Mouse (Mus musculus): ENCODE measurements around the gene Trp53bp2. TPM values are rescaled to one million over a fixed set of nuclear protein-coding genes. Genes with fewer than 3 reads are reported as not detected.

The Trp53bp2 gene
- 16.4 and 20.1 TPM in 2 replicates for total RNA-seq (2015)
- 9.0 and 9.4 TPM in 2 replicates for total RNA-seq (2017)

DNA sequence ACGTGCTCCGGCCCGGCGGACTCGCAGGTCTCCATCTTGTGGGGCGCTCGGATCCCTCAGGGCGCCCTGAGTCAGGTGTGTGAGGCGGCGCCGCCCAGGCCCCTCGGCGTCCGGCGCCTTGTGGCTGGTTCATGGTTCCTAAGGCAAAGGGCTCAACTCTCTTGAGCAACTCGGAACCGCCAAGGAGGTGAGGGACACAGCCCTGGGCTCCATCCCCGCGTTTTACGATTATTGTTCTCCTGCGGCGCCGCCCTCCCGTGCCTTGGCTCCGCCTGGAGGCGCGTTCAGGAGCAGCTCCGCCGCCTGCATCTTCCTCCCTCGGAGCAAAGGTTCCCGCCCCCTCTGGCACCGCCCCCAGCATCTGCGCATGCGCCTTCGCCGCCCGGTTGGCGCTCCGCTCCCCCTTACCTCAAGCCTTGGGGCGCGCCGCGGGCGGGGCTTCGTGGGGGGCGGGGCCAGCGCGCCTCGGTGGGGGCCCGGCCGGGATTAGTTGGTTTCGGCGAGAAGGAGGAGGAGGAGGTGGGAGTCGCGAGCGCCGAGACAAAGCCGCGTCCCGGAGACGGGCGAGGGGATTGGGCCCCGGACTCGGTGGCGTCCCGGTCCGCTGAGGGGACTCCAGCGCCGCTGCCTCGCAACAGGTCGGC lies at the start of gene Trp53bp2:
Gene Trp53bp2 (plus strand): TSS at position 489 of the 644 bp plus-strand sequence.
- peak; percentile 93 for ATAC-seq (ENCODE audit: poor library complexity, severe bottlenecking)

DNA sequence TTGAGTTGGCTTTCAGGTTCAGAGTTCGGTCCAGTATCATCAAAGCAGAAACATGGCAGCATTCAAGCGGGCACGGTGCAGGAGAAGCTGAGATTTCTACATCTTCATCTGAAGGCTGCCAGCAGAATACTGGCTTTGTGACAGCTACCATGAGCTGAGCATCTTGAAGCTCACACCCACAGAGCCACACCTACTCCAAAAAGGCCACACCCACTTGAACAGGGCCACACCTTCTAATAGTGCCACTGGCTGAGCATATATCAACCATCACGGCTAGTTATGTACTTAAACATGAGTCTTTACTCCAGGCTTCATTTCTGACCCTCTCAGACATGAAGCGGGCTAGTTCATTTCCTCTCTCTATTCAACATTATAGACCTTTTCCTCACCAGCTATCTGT lies 46.3 kb upstream of the Trp53bp2 start:
- peak; percentile 13; the same call in 1 of the 2 replicates for ATAC-seq (ENCODE audit: poor library complexity, severe bottlenecking)

DNA sequence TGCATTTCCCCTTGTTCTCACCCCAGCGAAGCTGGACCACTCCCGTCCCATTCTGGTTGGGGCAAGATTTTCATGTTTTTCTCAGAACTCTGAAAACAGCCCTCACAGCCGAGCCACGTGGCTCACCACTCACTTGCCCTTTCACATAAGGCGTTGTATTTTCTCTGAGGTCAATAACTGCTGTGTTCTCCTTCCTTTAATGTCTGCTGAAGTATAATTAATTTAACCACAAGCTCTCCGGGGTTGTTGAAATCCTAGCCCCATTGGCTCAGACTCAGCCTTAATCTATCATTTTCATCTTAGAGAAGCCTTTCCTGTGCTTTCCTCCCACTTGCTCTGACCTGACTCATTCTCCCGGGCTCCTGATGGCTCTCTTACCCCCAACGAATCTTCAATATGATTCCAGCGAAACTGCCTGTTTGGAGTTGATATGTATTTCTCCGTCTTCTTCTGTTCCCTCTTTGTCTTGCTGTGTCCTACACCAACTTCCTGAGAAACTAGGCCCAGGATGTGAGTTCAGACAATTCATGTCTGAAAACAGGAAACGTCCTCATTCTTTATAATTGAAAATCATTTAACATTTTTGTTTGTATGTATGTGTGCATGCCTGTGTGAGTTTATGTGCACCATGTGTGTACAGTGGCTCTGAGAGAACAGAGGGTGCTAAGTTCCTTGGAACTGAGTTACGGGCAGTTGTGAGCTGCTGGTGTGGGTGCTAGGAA lies 45.1 kb upstream of the Trp53bp2 start:
- ATAC-seq (ENCODE audit: poor library complexity, severe bottlenecking): peak; percentile 25; the same call in 1 of the 2 replicates

DNA sequence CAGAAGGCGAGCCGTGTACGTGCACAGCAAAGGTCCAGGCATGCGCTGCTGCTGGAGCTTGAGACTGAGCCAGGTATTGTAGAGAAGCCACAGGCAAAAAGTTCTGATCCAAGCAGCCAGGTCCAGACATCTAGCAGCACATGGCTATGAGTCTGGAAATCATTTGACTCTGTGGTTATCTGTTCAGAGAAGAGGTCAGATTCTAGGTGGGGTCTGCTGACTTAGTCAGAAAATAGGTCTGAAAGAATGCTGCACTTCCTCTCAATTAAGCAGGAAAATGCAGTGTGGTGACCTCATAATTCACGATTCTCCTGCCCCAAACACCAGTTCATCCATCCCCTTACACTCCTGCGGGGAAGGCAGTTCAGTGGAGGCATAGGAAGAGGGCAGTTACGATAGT lies 40.7 kb upstream of the Trp53bp2 start:
- ATAC-seq (ENCODE audit: poor library complexity, severe bottlenecking): no peak; the same call in 1 of the 2 replicates

DNA sequence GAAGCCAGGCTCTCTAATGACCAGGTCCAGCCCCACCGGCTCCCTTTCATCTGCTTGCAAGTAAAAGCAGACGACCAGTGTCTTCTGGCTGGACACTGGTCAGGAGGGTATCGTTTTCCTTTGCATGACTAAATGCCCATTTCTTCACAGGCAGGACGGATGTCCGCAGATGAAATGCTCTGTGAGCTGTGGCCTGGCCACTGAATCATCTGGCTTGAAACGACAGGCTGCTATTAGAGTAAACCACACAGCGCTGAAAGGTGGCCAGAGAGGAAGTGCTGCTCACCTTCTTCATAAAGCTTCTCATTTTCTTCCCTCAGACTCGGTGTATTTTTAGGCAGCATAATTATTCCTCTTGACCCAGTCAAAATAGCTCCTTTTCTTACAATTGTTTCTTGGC lies 40.2 kb upstream of the Trp53bp2 start:
- ATAC-seq (ENCODE audit: poor library complexity, severe bottlenecking): peak; percentile 73

DNA sequence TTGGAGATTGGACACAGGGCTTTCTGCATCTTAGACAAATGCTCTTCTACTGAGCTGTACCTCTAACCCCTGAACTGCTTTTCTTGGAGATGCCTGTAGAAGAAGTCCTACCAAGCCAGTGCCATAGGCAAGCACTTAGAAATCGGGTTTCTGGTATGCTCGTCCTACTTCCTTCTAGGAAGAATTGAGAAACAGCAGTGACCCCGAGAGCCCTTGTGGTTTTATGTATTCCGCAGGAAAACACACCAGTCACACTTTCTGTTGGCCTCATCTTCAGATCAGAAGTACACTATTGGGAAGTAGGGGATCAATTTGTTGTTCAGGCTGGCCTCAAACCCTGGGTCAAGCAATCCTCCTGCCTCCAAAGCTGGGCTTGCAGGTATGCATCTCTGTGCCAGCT lies 39.5 kb upstream of the Trp53bp2 start:
- ATAC-seq (ENCODE audit: poor library complexity, severe bottlenecking): peak; percentile 74

DNA sequence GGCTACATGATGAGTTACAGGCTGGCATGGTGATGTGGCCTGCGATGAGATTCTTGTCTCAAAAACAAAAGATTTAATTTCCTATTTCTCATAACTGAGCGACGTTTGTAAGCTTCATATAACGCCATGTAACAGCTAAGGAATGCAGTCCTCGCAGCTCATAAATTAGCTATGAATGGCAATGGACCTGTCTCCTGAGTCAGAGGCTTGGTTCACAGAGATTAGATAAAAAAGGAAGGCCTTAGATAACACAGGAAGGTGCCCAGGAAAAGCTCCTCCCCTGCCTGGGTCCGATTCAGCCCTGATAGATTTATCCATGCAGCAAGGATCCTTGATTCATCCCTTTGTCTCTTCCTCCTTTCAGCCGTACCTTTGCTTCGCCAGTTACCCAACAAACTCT lies 37.1 kb upstream of the Trp53bp2 start:
- ATAC-seq (ENCODE audit: poor library complexity, severe bottlenecking): no peak

DNA sequence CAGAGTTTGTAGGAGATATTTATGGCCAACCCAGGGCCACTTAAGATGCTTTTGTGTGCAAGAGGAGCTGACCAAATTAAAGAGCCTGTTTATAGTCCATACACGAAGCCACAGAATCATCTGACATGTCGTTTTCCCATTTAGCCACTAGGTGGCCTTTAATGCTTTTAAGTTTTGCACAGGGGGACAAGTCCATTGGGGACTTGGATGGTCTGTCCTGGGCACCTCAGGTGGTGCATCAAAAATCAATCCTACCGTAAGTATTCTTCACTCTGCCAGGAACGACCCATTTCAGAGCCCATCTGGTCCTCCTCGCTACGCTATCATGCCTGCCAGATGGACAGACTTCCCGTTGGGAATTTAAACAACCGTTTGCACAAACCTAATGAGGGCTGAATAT lies 32.8 kb upstream of the Trp53bp2 start:
- peak; percentile 53 for ATAC-seq (ENCODE audit: poor library complexity, severe bottlenecking)

DNA sequence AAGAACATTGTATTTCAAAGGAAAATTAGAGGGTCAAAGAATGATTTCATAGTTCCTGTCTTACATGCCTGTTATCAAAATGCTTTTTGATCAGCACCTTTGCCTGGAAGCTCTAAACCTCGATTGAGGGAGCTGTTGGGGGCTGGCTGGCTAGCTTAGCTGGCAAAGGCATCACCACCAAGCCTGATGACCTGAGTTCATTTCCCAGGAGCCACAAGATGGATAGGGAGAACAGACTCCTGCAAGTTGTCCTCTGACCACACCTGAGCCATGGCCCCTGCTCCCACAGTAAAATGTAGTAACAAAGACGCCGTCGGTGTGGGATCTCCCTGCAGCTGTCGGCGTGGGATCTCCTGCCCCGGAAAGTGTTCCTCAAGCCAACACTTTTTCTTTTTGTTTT lies 32.1 kb upstream of the Trp53bp2 start:
- ATAC-seq (ENCODE audit: poor library complexity, severe bottlenecking): no peak

DNA sequence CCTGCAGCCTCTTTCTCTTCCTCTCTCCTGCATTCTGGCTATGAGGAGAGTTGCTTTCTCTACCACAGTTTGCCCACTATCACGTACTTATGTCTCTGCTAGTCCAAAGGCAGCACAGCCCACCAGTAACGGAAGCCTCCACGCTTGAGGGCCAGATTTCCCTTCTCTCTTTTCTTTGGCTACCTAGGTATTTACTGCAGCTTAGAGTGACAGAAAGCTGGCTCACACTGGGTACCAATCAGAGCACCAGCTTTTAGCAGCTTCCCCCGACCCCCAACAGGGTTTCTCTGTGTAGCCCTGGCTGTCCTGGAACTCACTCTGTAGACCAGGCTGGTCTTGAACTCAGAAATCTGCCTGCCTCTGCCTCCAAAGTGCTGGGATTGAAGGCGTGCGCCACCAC lies 31.5 kb upstream of the Trp53bp2 start:
- no peak for ATAC-seq (ENCODE audit: poor library complexity, severe bottlenecking)

DNA sequence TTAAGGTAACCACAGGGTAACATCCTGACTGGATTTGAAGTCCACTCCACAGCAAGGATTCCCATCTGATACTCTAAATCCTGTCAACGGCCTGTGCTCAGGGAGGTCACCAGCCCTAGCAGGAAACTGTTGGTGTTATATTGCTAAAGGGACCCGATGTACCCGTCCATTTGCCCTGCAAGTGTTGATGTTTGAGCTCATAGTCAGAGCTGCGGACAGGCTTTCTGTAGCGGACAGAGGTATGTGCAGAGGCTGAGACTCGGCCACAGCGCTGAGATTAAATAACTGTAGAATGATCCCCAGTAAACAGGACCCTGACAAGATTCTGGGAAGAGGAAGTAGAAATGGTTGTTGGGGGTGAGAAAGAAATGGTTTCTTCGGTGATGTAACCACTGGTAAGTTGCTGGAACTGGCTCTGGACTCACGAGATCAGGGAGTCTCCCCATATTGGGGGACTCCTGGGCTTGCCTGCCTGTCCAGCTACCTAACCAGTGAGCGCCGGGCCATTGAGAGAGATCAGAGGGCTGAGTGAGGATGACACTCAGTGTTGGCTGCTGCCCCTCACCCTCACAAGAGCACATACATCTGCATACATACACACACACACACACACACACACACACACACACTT lies 30.7 kb upstream of the Trp53bp2 start:
- no peak; the same call in 1 of the 2 replicates for ATAC-seq (ENCODE audit: poor library complexity, severe bottlenecking)

DNA sequence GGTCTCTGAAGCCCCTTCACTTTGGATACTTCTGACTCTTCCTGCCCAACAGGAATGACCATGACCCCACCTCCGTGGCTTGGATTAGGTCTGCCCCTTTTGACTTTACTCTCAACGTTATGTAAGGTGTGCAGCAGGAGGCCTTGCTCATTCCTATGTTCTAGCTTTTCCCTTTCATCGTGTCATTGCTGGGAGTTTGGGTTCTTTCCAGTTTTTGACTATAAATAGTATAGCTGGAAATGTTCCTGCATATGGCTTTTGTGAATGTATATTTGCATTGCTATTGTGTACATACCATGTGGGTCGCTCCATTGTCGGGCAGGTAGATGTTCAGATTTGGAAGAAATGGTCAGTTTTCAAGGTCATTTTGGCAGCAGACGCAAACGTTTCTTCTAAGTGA lies 30.1 kb upstream of the Trp53bp2 start:
- ATAC-seq (ENCODE audit: poor library complexity, severe bottlenecking): no peak

DNA sequence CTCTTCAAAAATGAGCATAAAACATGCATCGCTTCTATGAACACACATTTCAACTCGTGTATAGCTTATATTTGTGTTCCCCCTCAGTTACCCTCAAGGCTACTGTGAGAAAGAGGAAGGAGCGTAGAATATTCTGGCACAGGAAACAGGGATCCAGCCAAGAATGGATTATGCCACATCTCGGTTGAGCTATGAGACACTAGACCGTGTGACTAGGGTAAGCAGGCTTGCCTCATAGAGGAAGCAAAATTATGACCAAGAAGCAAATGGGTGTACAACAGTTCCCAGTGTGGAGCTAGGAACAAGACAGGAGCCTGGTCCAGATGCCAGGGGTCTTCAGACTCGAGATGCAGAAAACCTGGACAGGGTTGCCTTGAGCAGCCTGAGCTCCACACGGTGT lies 28.3 kb upstream of the Trp53bp2 start:
- peak; percentile 74 for ATAC-seq (ENCODE audit: poor library complexity, severe bottlenecking)

DNA sequence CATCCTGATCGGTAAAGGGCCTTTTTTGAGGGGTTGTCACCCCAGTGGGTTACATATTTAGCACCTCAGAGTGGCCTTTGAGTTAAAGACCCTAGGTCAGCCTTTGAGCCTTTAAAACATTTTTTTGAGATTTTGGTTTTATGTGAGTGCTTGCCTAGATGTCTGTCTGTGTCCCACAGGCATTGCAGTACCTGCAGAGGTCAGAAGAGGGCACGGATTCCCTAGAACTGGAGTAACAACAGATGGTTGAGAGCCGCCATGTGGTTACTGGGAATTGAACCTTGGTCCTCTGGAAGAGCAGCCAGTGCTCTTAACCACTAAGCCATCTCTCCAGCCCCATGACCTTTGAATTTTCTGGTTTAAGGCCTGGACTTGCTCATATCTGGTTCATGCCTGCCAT lies 27.6 kb upstream of the Trp53bp2 start:
- no peak for ATAC-seq (ENCODE audit: poor library complexity, severe bottlenecking)

DNA sequence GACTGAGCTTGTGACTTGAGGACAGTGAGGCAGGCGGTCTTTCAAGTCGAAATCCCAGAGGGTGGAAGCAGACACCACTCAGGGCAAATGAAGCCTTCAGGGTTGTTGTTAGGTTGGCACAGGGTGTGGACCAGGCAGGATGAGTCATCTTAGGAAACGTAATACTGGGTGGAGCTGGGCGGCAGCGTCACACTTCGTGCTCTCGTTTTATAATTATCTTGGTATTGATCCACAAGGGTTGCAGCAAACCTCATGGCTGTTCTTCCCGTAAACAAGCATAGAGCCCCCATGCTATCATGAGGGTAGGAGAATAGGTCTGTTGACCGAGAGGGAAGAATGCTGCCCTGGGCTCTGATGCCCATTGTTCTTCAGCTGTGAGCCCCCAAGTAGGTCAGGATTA lies 25.9 kb upstream of the Trp53bp2 start:
- ATAC-seq (ENCODE audit: poor library complexity, severe bottlenecking): peak; percentile 78

DNA sequence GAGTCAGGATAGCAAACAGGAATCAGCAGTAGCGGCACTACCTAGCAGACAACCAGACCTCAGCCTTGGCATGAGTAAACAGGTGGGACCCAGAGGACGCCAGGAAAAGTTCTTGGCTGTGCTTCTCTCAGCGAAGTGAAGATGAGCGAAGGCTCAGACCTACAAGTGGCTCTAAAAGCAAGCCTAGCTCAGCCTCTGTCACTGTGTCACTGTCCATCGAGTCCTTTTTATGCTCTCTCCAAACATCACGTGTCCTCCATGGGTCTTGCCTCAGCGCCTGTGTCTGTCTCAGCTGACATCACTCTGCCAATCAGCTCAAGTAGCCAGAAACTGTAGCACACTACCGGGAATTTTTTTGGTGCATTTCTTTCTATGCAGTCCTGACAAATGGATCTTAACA lies 22.5 kb upstream of the Trp53bp2 start:
- ATAC-seq (ENCODE audit: poor library complexity, severe bottlenecking): no peak

DNA sequence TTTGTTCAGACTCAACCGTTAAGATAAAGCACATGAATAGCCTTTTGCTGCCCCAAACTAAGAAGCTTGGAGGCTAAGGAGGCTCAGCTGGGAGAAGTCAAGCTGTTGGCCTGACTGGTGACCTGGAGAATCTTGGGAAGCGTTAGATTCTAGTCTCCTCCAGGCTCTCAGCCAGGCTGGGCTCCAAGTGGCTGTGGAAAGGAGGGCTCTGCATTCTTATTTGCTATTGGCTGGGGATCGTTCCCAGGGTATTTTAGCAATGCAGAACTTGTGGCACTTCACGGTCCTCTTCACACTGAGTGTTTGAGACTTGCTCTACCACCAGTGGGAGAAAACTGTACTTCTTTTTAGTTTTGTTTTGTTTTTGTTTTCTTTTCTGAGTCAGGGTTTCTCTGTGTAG lies 20.2 kb upstream of the Trp53bp2 start:
- no peak for ATAC-seq (ENCODE audit: poor library complexity, severe bottlenecking)

DNA sequence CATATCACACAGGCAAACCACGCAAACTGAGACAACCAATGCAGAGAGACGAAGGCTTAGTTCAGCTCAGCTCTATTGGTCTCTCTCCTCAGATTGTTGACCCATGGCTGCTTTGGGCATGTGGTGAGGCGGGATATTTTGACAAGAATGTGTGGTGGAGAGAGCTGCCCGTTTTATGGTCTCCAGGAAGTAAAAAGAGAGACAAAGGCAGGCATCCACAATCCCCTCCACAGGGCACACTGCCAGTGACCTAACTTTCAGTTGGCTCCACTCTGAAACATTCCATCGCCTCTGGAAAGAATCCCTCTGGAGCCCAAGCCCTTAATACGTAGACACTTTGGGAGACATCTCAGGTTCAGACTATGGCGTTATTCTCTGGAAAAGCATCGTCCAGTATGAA lies 10.8 kb upstream of the Trp53bp2 start:
- no peak for ATAC-seq (ENCODE audit: poor library complexity, severe bottlenecking)

DNA sequence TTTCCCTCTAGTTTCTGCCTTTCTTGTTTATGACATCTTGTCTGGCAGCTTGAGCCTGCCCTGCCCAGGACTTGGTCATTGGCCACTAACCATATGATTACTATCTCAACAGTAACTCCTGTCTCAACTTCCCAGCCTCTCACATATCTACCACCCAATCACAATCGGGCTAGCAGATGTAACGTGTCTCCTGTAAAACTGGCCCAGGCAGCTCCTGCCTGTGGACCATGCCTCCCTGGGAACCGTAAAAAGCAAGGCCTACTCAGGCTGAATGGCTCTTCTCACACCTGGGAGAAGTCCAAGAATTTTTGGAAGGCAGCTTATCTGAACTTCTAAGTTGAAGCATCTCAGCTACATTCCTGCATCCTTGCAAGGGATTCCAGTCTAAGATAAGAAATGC lies 10.2 kb upstream of the Trp53bp2 start:
- ATAC-seq (ENCODE audit: poor library complexity, severe bottlenecking): no peak

DNA sequence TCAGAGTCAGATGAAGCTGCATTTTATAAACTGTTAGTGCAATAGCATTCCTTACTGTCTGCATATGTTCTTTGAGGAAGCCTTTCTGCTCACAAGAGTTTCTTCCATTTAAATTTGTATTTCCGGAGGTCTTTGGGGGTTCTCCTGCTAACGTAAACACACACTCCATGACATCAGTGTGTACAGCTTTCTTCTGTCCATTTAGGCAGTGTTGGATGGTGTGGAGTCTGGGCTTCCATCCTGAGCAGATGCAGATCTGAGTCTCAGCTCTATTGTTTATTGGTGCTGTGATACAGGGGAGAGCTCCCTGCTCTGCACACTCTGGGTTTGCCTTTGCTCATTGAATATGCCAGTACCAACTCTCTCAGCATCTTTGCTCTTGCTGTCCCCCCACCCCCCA lies 9.8 kb upstream of the Trp53bp2 start:
- ATAC-seq (ENCODE audit: poor library complexity, severe bottlenecking): no peak

DNA sequence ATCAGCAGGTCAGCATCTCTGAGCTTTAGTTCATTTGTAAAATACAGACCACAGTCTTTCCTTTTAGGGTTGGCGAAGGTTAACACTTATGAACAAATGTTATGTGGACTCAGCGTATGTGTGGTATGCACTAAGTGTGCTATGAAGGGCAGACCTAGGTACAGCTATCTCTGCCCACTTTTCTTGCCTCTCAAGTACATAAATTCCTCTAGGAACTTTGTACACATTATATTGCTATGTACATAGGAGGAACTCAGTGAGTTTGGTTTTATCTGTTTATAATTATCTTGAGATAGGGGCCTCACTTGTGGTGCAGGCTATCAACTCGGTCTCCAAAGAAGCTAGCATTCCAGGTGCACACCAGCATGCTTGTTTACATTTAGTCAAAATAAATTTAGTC lies 9.1 kb upstream of the Trp53bp2 start:
- no peak for ATAC-seq (ENCODE audit: poor library complexity, severe bottlenecking)

DNA sequence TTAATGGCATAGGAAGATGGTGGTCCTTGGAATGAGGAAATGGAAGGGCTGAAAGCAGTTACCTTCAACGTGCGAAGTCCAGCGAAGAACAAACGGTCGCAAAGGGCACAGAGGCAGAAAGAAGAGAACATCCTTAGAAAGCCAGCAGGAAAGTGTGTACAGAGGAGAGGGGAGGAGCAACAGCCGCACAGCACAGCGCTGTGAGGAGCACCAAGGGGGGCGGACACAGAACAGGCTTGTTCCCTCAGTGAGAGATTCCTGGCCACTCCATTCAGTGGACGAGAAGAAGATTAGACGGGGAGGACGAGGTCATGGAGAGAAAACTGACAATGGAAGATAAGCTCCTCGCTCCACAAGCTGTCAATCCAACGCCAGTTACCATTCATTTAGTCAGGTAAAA lies 5.9 kb upstream of the Trp53bp2 start:
- ATAC-seq (ENCODE audit: poor library complexity, severe bottlenecking): no peak

Measured in megakaryocyte, adult 5-6 weeks (primary cell).